Mouse (Mus musculus) heart, embryonic 15.5 days (tissue): ENCODE measurements around the gene Dpp6. TPM values are rescaled to one million over a fixed set of nuclear protein-coding genes. Genes with fewer than 3 reads are reported as not detected.

Experiments
- ATAC-seq: fragments of 200-750 bp; cut with Nextera tagmentation; replicated peaks from 2 replicates; pipeline ENCODE4 v1.8.0; 2017; ENCODE audit warnings: low read depth, moderate TSS enrichment; ENCODE audit not compliant: insufficient number of reproducible peaks, insufficient read depth, low FRiP score
- H3K27ac ChIP-seq: fragments of 300-500 bp; sonication (generic); 2 replicates; pipeline ENCODE4 v1.5.1; 2015; ENCODE audit warnings: mild to moderate bottlenecking, inconsistent platforms
- H3K27me3 ChIP-seq: fragments of 300-500 bp; sonication (generic); 2 replicates; pipeline ENCODE4 v1.6.1; 2015; ENCODE audit warnings: inconsistent platforms
- H3K36me3 ChIP-seq: fragments of 300-500 bp; sonication (generic); 2 replicates; pipeline ENCODE4 v1.6.1; 2015; ENCODE audit warnings: mild to moderate bottlenecking, inconsistent platforms
- H3K4me1 ChIP-seq: fragments of 300-500 bp; sonication (generic); replicated peaks from 2 replicates; pipeline ENCODE4 v1.6.1; 2015; ENCODE audit warnings: inconsistent platforms
- H3K4me2 ChIP-seq: fragments of 300-500 bp; sonication (generic); 2 replicates; pipeline ENCODE4 v1.6.1; 2015; ENCODE audit warnings: inconsistent platforms, mild to moderate bottlenecking, moderate library complexity
- H3K4me3 ChIP-seq: fragments of 300-500 bp; sonication (generic); 2 replicates; pipeline ENCODE4 v1.5.1; 2015; ENCODE audit warnings: mild to moderate bottlenecking, inconsistent platforms
- H3K9ac ChIP-seq: fragments of 300-500 bp; sonication (generic); 2 replicates; pipeline ENCODE4 v1.6.1; 2015; ENCODE audit warnings: mild to moderate bottlenecking, inconsistent platforms
- H3K9me3 ChIP-seq: fragments of 300-500 bp; sonication (generic); replicated peaks from 2 replicates; pipeline ENCODE4 v1.6.1; 2016; ENCODE audit warnings: inconsistent platforms
- WGBS: fragments of 180-500 bp; shearing (Covaris S2); methylation state at CpG from one replicate; pipeline ENCODE4 v1.1.7; 2015; ENCODE audit warnings: mixed read lengths; 5-methylcytosine and 5-hydroxymethylcytosine counted together
- polyA plus RNA-seq: library from polyadenylated mRNA; unstranded; fragments of >200 nt; fragmentation: Nextera tagmentation; extraction: Ambion mirVana; gene quantifications from 2 replicates; pipeline ENCODE4 v1.2.1, GENCODE M21; 2015

The Dpp6 gene
- polyA plus RNA-seq, 1 experiment from 2014 or later: 0.47 TPM

- no peaks in the 10 kb centered on the region for H3K9me3 ChIP-seq
- H3K4me2 ChIP-seq: no peak overlapping the region
- H3K36me3 ChIP-seq: no peaks in the 10 kb centered on the region
- H3K27ac ChIP-seq: no peak overlapping the region
- H3K4me1 ChIP-seq: no peaks in the 10 kb centered on the region
- no peak for ATAC-seq
- 53% methylated on average over 2 of the region's 2 CpGs for WGBS
- H3K9ac ChIP-seq: no peak overlapping the region
- no peaks in the 10 kb centered on the region for H3K27me3 ChIP-seq
- no peak overlapping the region for H3K4me3 ChIP-seq
These were observed 902.3 kb downstream of the Dpp6 start for GRCm38 (mm10) chr5:27719311-27719710.

DNA sequence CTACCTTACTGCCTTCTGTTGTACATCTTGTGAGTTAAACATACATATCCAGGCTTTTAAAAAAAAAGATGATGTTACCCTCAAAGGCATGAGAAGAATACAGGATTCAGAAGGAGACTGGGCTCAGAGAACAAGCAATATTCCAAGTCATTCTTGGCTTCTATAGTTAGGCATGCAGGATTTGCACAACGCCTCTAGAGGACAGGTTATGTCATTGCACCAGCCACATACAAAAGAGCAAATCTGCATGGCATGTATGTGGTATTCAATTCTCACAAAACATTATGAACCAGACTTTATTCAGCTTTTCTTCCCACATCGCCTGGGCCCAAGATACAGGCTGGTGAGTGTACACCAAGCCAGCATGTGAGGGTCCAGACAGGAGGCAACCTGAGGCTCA is 907.5 kb downstream of the Dpp6 start:
- 36% methylated on average over 2 of the region's 2 CpGs for WGBS
- Histone ChIP-seq H3K4me3 (no peak overlapping the region), H3K4me2 (no peak overlapping the region), H3K9ac (no peak overlapping the region), H3K27ac (no peak overlapping the region), H3K36me3 (no peaks in the 10 kb centered on the region), H3K27me3 (no peaks in the 10 kb centered on the region), H3K4me1 (no peaks in the 10 kb centered on the region), H3K9me3 (no peaks in the 10 kb centered on the region)
- ATAC-seq: no peak

DNA sequence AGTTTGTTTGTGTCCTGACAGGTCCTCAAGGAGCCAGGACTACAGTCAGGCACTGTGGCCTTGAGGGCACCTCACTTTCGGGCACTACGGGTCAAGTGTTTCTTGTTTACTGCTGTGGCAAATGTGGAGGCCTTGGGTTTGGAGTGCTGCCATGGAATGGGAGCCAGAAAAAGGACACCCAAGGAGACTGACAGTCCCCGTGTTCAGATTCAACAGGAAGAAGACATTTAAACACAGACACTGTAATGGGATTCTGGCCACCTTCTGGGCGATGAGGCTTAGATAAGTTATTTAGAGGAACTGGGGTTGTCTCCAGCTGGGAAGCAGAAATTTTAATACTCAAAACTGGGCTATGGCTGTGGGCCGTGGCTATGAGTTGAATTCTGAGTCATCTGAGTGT is 913.7 kb downstream of the Dpp6 start:
- no peak for ATAC-seq
- no peaks in the 10 kb centered on the region for H3K27me3 ChIP-seq
- no peaks in the 10 kb centered on the region for H3K4me1 ChIP-seq
- no peak overlapping the region for H3K9ac ChIP-seq
- no peak overlapping the region for H3K4me3 ChIP-seq
- no peaks in the 10 kb centered on the region for H3K36me3 ChIP-seq
- H3K9me3 ChIP-seq: no peaks in the 10 kb centered on the region
- no peak overlapping the region for H3K4me2 ChIP-seq
- H3K27ac ChIP-seq: no peak overlapping the region
- 59% methylated on average over 5 of the region's 5 CpGs for WGBS

DNA sequence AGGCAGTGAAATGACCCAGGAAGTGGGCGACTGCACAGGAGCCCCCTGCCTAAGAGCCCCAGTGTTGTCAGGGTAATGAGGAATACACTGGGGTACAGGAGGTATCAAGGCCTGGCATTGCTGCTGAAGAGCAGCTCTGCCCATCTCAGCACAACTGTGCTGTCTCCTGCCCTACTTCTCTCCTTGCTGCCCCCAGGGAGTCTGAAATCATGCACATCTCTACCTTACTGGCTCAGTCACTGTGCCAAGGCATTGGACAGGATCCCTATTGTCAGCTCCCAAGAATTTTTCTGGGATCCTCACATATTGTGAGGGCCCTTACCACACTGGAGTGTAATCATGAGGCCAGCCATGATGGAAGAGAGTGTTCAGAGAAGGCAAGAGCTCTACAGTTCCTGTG is 914.4 kb downstream of the Dpp6 start:
- H3K4me1 ChIP-seq: no peaks in the 10 kb centered on the region
- H3K9ac ChIP-seq: no peak overlapping the region
- no peak for ATAC-seq
- H3K36me3 ChIP-seq: no peaks in the 10 kb centered on the region
- 64% methylated on average over 1 of the region's 1 CpGs for WGBS
- H3K9me3 ChIP-seq: no peaks in the 10 kb centered on the region
- H3K27me3 ChIP-seq: no peaks in the 10 kb centered on the region
- H3K27ac ChIP-seq: no peak overlapping the region
- no peak overlapping the region for H3K4me3 ChIP-seq
- no peak overlapping the region for H3K4me2 ChIP-seq

DNA sequence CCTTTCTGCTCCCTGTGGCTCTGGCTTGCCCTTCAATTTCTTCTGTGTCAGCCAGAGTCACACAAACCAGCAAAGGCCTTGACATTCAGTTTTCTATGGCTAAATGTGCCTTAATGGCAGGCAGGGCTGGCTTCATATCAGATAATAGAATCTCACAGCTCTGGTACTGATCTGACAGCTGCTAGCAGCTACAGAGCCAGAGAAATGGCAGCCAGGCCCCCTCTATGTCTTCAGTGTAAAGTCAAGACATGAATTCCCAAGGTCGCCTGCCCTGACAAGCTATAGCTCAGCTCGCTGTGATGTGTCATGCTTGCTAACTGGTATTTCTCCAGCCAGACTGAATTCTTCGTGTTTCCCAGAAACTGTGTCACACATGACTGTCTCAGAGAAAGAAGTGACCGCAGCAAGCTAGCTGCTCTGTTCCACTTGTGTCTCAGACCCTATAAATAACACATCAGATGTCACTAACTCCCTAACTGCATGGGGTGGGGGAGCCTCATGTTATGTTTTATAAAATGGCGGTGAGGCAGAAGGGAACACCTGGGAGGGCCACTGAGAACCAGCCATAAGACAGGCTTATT is 915.4 kb downstream of the Dpp6 start:
- WGBS: 58% methylated on average over 5 of the region's 5 CpGs
- no peak overlapping the region for H3K9ac ChIP-seq
- ATAC-seq: no peak
- H3K4me2 ChIP-seq: no peak overlapping the region
- no peaks in the 10 kb centered on the region for H3K4me1 ChIP-seq
- no peaks in the 10 kb centered on the region for H3K27me3 ChIP-seq
- H3K9me3 ChIP-seq: no peaks in the 10 kb centered on the region
- H3K27ac ChIP-seq: no peak overlapping the region
- H3K36me3 ChIP-seq: no peaks in the 10 kb centered on the region
- no peak overlapping the region for H3K4me3 ChIP-seq

DNA sequence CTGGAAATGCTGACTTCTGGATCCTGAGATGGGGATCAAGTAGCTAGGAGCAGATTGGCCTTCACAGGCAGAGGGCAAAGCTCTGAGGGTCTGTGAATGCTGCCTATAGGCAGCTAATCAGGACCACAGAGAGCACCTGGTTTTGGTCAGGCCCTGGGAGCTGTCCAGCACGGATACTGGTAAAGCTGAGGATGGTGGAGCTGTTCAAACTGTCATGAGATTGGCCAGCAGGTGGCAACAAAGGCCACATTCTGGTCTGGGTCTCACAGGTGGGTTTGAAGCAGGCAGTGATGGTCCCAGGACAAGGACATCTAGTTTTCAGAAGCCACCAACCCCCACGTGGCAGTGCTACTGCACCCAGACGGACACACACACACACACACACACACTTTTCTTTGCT is 920.2 kb downstream of the Dpp6 start:
- Histone ChIP-seq H3K27me3 (no peaks in the 10 kb centered on the region), H3K9me3 (no peaks in the 10 kb centered on the region), H3K4me1 (no peaks in the 10 kb centered on the region), H3K27ac (no peak overlapping the region), H3K4me2 (no peak overlapping the region), H3K9ac (no peak overlapping the region), H3K36me3 (peaks cover 9% of the 10 kb centered on the region), H3K4me3 (no peak overlapping the region)
- 0 out of 2 replicates have a peak, but pooled peaks have one; percentile 49 for ATAC-seq
- 9% methylated on average over 3 of the region's 3 CpGs for WGBS

- Histone ChIP-seq H3K9me3 (no peaks in the 10 kb centered on the region), H3K9ac (no peak overlapping the region), H3K4me2 (no peak overlapping the region), H3K27ac (no peak overlapping the region), H3K4me3 (no peak overlapping the region), H3K27me3 (no peaks in the 10 kb centered on the region), H3K4me1 (no peaks in the 10 kb centered on the region), H3K36me3 (peaks cover 28% of the 10 kb centered on the region)
- 77% methylated on average over 6 of the region's 6 CpGs for WGBS
- no peak for ATAC-seq
These were observed 922.2 kb downstream of the Dpp6 start for GRCm38 (mm10) chr5:27739216-27739615.

GRCm38 (mm10) chr5:27744944-27745343 is 927.9 kb downstream of the Dpp6 start:
- H3K27ac ChIP-seq: no peak overlapping the region
- H3K9ac ChIP-seq: no peak overlapping the region
- no peak overlapping the region for H3K4me2 ChIP-seq
- no peaks in the 10 kb centered on the region for H3K4me1 ChIP-seq
- no peaks in the 10 kb centered on the region for H3K9me3 ChIP-seq
- WGBS: 90% methylated on average over 1 of the region's 1 CpGs
- peaks cover 62% of the 10 kb centered on the region for H3K36me3 ChIP-seq
- H3K4me3 ChIP-seq: no peak overlapping the region
- no peak for ATAC-seq
- H3K27me3 ChIP-seq: no peaks in the 10 kb centered on the region

DNA sequence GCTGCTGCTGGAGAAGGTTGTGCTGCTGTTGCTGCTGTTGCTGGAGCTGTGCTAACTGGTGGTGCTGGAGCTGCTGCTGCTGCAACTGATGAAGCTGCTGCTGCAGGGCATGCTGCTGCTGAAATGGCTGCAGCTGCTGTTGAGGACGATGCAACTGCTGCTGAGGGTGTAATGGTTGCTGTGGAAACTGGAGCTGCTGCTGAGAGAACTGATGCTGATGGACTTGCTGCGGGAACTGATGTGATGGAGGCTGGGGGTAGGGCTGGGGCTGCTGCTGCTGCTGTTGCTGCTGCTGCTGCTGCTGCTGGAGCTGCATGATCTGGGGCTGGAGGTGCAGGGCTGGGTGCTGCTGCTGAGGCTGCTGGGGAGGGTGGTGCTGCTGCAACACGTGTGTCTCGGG is 948.8 kb downstream of the Dpp6 start:
- no peak overlapping the region for H3K4me2 ChIP-seq
- H3K4me1 ChIP-seq: peaks cover 12% of the 10 kb centered on the region
- H3K9ac ChIP-seq: no peak overlapping the region
- H3K27ac ChIP-seq: no peak overlapping the region
- no peak overlapping the region for H3K4me3 ChIP-seq
- H3K27me3 ChIP-seq: no peaks in the 10 kb centered on the region
- 80% methylated on average over 4 of the region's 4 CpGs for WGBS
- ATAC-seq: no peak
- H3K36me3 ChIP-seq: peaks cover 47% of the 10 kb centered on the region
- no peaks in the 10 kb centered on the region for H3K9me3 ChIP-seq

GRCm38 (mm10) chr5:27767948-27768347 is 950.9 kb downstream of the Dpp6 start:
- Histone ChIP-seq H3K4me2 (no peak overlapping the region), H3K27ac (no peak overlapping the region), H3K36me3 (peaks cover 55% of the 10 kb centered on the region), H3K9me3 (no peaks in the 10 kb centered on the region), H3K9ac (no peak overlapping the region), H3K4me3 (no peak overlapping the region), H3K4me1 (peaks cover 12% of the 10 kb centered on the region), H3K27me3 (no peaks in the 10 kb centered on the region)
- no peak for ATAC-seq
- WGBS: 86% methylated on average over 5 of the region's 5 CpGs
